Mouse (Mus musculus) kidney, adult 2 months (tissue): ENCODE data around the gene Dennd2d. TPM values are rescaled to one million over a fixed set of nuclear protein-coding genes. Genes with fewer than 3 reads are reported as not detected.

Experiments used
- DNase-seq: peaks from one replicate; pipeline ENCODE4 v3.0.0; 2021
- H3K27ac ChIP-seq: fragments of 200-500 bp; 2 replicates; pipeline ENCODE4 v1.5.1; 2012; ENCODE audit warnings: low read depth, low read length, control low read depth, inconsistent platforms; ENCODE audit not compliant: insufficient read depth
- H3K27me3 ChIP-seq: fragments of 200-500 bp; replicated peaks from 2 replicates; pipeline ENCODE4 v1.6.1; 2012; ENCODE audit warnings: mild to moderate bottlenecking, moderate library complexity, low read length, inconsistent platforms; ENCODE audit not compliant: control insufficient read depth, insufficient read depth
- H3K36me3 ChIP-seq: fragments of 200-500 bp; 2 replicates; pipeline ENCODE4 v1.6.1; 2012; ENCODE audit warnings: mild to moderate bottlenecking, moderate library complexity, low read length, inconsistent platforms; ENCODE audit not compliant: control insufficient read depth, insufficient read depth
- H3K4me1 ChIP-seq: fragments of 200-500 bp; 2 replicates; pipeline ENCODE4 v1.6.1; 2011; ENCODE audit warnings: low read length; ENCODE audit not compliant: control insufficient read depth, insufficient read depth
- H3K4me3 ChIP-seq: fragments of 200-500 bp; 2 replicates; pipeline ENCODE4 v1.5.1; 2011; ENCODE audit warnings: mild to moderate bottlenecking, low read depth, low read length, control low read depth; ENCODE audit not compliant: insufficient read depth
- CTCF ChIP-seq: fragments of 200-500 bp; conservative IDR thresholded peaks from 2 replicates; pipeline ENCODE4 v1.5.1; 2011; ENCODE audit warnings: low read depth, mild to moderate bottlenecking, control low read depth, low read length, moderate library complexity, mixed read lengths; ENCODE audit not compliant: insufficient read depth, insufficient read length
- POLR2A ChIP-seq: fragments of 200-500 bp; IDR thresholded peaks from one replicate; pipeline ENCODE4 v1.6.1; 2011; ENCODE audit warnings: low read depth, low read length, control low read depth
- WGBS: fragments of 180-500 bp; shearing (Covaris S2); methylation state at CpG from one replicate; pipeline ENCODE4 v1.1.7; 2018; 5-methylcytosine and 5-hydroxymethylcytosine counted together
- polyA plus RNA-seq: library from polyadenylated mRNA; depleted of rRNA; stranded (reverse); fragments of >200 nt; gene quantifications from 2 replicates; pipeline ENCODE4 v1.2.3, GENCODE M21; 2012

The Dennd2d gene
- polyA plus RNA-seq, 1 experiment: 5.6 TPM

- TF ChIP-seq CTCF (no peak), POLR2A (no peak)
- WGBS: 53% methylated on average over 3 of the region's 3 CpGs
- no peak overlapping the region for H3K4me3 ChIP-seq
- no peak for DNase-seq
- H3K4me1 ChIP-seq: no peaks in the 10 kb centered on the region
- H3K36me3 ChIP-seq: no peaks in the 10 kb centered on the region
- H3K27me3 ChIP-seq: no peaks in the 10 kb centered on the region
- no peak overlapping the region for H3K27ac ChIP-seq
Observed at GRCm38 (mm10) chr3:106462493-106462892, 19.7 kb upstream of the Dennd2d start.

DNA sequence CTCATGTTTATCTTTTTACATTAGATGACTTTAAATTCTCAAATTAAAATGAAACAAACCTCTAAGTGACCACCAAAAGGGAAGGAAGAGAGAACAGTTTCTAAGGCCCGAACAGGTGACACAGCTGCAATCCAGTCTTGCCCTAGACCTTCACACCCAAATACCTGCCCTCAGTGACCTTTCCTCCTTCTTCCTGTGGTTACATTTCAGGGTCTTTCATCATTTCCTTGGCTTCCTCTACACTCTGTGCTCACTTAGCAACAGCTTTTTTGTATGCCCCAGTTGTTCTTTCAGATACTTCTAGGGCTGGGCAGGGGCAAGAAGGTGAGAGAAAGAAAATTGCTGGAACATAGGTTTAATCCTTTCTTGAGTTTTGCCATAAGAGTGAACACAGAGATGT is 17.5 kb upstream of the Dennd2d start:
- Histone ChIP-seq H3K4me1 (no peaks in the 10 kb centered on the region), H3K4me3 (no peak overlapping the region), H3K27me3 (no peaks in the 10 kb centered on the region), H3K36me3 (no peaks in the 10 kb centered on the region), H3K27ac (no peak overlapping the region)
- WGBS: 81% methylated on average over 1 of the region's 1 CpGs
- no peak for TF ChIP-seq POLR2A
- TF ChIP-seq CTCF: no peak
- no peak for DNase-seq

- Histone ChIP-seq H3K27me3 (no peaks in the 10 kb centered on the region), H3K36me3 (no peaks in the 10 kb centered on the region), H3K4me3 (no peak overlapping the region), H3K4me1 (no peaks in the 10 kb centered on the region), H3K27ac (no peak overlapping the region)
- no peak for DNase-seq
- TF ChIP-seq CTCF: no peak
- TF ChIP-seq POLR2A: no peak
- WGBS: 82% methylated on average over 4 of the region's 4 CpGs
Observed at GRCm38 (mm10) chr3:106474210-106474609, 8.0 kb upstream of the Dennd2d start.

DNA sequence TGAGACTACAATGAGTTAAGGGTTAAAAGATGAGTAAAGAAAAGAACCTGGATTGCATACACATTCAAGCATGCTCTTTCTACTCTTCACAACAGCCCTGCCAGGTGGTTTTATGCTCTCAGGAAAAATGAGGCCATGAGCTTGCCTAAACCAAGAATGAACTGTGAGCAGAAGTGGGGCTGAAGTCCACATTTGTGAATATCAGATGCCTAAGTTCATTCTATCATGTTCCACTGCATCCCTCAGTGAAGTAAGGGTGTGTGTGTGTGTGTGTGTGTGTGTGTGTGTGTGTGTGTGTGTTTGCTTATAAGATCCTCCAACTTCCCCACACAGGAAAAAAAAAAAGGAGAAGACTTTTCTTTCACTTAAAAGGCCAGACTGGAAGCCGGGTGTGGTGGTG is 5.3 kb upstream of the Dennd2d start:
- no peak overlapping the region for H3K27ac ChIP-seq
- H3K27me3 ChIP-seq: no peaks in the 10 kb centered on the region
- no peak for DNase-seq
- no peak overlapping the region for H3K4me3 ChIP-seq
- H3K36me3 ChIP-seq: no peaks in the 10 kb centered on the region
- H3K4me1 ChIP-seq: no peaks in the 10 kb centered on the region
- no peak for TF ChIP-seq CTCF
- no peak for TF ChIP-seq POLR2A
- WGBS: 90% methylated on average over 1 of the region's 1 CpGs

DNA sequence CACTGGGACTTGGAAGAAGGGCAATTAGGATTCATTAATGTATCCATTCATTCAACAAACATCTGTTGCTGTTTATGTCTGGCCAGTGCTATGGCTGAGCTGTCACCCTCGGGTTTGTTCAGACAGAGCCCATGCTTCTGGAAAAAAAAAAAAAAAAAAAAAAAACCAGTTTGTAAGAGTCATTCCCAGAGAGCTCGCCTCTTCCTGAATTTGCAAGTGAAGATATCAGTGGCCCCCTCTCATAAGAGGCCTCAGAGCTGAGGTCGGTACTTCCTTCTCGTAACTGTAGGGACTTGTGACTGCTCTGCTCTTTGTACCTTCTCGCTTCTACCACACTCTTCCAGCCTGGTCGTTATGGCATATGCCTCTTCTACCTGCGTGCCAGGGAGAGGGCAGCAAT is 1.1 kb downstream of the Dennd2d start:
- 69% methylated on average over 7 of the region's 7 CpGs for WGBS
- Histone ChIP-seq H3K4me1 (no peaks in the 10 kb centered on the region), H3K4me3 (no peak overlapping the region), H3K36me3 (no peaks in the 10 kb centered on the region), H3K27ac (no peak overlapping the region), H3K27me3 (no peaks in the 10 kb centered on the region)
- no peak for TF ChIP-seq POLR2A
- no peak for TF ChIP-seq CTCF
- DNase-seq: no peak

DNA sequence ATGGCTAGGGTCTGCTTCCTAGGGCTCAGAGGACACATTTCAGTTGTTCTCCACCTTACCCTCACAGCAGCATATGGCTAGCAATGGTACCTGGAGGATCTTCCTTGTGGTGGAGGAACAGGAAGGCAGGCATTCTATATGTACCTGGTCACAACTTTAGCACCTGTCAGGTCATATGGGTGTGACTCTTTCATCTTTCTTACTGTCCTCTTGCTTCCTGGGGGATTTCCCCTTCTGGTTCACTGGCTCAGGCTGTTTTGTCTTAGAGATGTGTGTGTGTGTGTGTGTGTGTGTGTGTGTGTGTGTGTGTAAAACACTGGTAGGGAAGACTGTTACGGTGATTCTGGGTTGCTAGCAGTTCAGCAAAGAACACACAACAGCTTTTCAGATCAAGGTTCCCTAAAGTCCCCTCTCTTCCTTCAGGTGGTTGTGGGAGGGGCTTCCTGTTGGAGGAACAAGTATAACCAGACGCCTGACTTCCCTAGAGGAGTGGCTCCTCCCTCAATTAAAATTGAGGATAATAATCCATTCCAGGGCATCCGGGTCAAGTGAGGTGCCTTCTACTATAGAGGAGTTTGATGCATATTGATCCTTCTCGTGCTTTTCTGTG is 1.7 kb downstream of the Dennd2d start:
- H3K27ac ChIP-seq: no peak overlapping the region
- DNase-seq: no peak
- H3K4me1 ChIP-seq: no peaks in the 10 kb centered on the region
- no peak overlapping the region for H3K4me3 ChIP-seq
- TF ChIP-seq POLR2A: no peak
- 73% methylated on average over 4 of the region's 4 CpGs for WGBS
- no peaks in the 10 kb centered on the region for H3K27me3 ChIP-seq
- no peaks in the 10 kb centered on the region for H3K36me3 ChIP-seq

DNA sequence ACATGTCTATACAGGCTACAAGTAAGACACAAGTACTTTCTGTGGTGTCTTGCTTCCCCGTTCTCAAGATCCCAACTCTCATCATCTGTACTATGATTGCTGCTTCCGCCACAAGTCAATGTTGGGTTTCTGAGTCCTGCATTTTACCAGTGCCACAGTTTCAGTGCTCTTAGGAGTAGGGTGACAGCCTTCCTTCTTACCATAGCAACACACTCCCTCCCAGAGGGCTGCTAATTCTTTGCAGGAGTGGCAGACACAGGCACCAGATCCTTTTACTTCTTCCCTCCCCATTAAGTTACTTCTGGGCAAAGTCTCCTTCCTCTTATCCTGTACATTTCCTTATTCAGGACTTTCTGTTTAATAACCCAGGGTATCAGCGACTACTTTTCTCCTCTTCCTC is 2.7 kb downstream of the Dennd2d start:
- H3K4me1 ChIP-seq: no peaks in the 10 kb centered on the region
- no peaks in the 10 kb centered on the region for H3K27me3 ChIP-seq
- no peak for DNase-seq
- no peaks in the 10 kb centered on the region for H3K36me3 ChIP-seq
- no peak overlapping the region for H3K4me3 ChIP-seq
- TF ChIP-seq POLR2A (no peak), CTCF (no peak)
- no peak overlapping the region for H3K27ac ChIP-seq
- WGBS: 87% methylated on average over 3 of the region's 3 CpGs
